In the genomic region with DNA sequence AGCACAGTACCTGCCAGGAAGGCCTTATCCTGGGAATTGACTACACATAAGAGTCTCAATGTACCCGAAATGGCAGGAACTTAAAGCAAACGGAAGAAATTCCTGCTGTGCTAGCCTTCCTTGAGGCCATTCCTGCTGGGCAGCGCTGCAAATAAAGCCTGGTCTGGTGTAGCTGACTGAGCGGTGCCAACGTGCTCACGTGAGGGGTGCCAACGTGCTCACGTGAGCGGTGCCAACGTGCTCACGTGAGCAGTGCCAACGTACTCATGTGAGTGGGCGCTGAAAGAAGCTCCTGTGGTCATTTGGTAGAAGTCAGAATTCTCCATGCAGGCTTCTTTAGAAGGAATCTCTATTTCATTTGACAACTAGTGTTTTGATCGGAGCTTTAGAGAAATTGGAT, we compare ENCODE assay signal across 22 mouse cellular contexts.
DNase-seq lines count a peak whose midpoint lies in the region; ATAC-seq and TF ChIP-seq lines count a peak whose summit lies in the region.
"Had no signal": no experiment of that assay in that cellular context is flagged by ENCODE, and none has a peak within 500 bp of the region (broad histone marks: within the 10 kb centered on the region; RNA-seq: fewer than 3 reads in every experiment).

No protein-coding gene starts in this region.

- H3K9me3 ChIP-seq in hindbrain, embryonic 15.5 days, result no peaks in the 10 kb centered on the region
- no peaks in the 10 kb centered on the region for H3K9me3 ChIP-seq in hindbrain, embryonic 10.5 days
- no peaks in the 10 kb centered on the region for H3K9me3 ChIP-seq in midbrain, postnatal 0 days (ENCODE audit: low read length)
- H3K9me3 ChIP-seq in midbrain, embryonic 16.5 days (replicated peaks; ENCODE audit: control insufficient read depth, low read length, poor library complexity, severe bottlenecking), result no peaks in the 10 kb centered on the region
- H3K9me3 ChIP-seq: embryonic facial prominence, embryonic 15.5 days; forebrain, embryonic 10.5 days; heart, embryonic 10.5 days had no signal

- H3K9ac ChIP-seq in hindbrain, embryonic 15.5 days, result no peak overlapping the region
- no peak overlapping the region for H3K9ac ChIP-seq in midbrain, postnatal 0 days (replicated peaks; ENCODE audit: low read length, poor library complexity, severe bottlenecking)
- no peak overlapping the region for H3K9ac ChIP-seq in midbrain, embryonic 16.5 days (ENCODE audit: low read depth, low read length)
- H3K9ac ChIP-seq: embryonic facial prominence, embryonic 15.5 days had no signal

- peaks cover 11% of the 10 kb centered on the region for H3K4me1 ChIP-seq in hindbrain, embryonic 15.5 days (replicated peaks)
- H3K4me1 ChIP-seq in hindbrain, embryonic 10.5 days (replicated peaks), result 0 out of 2 replicates have a peak, but pooled peaks cover 7% of the 10 kb centered on the region
- no peaks in the 10 kb centered on the region for H3K4me1 ChIP-seq in midbrain, postnatal 0 days (ENCODE audit: insufficient read depth, low read length)
- H3K4me1 ChIP-seq in midbrain, embryonic 16.5 days (ENCODE audit: control insufficient read depth, insufficient read depth, low read length), result peaks cover 5% of the 10 kb centered on the region; the same call in 1 of the 2 replicates
- H3K4me1 ChIP-seq: heart, embryonic 10.5 days had no signal

- H3K36me3 ChIP-seq in hindbrain, embryonic 15.5 days, result no peaks in the 10 kb centered on the region
- H3K36me3 ChIP-seq in hindbrain, embryonic 10.5 days, result 0 out of 2 replicates have a peak, but pooled peaks cover 8% of the 10 kb centered on the region
- H3K36me3 ChIP-seq in midbrain, postnatal 0 days (ENCODE audit: insufficient read depth, low read length), result no peaks in the 10 kb centered on the region
- H3K36me3 ChIP-seq in midbrain, embryonic 16.5 days (ENCODE audit: control insufficient read depth, insufficient read depth, low read length), result no peaks in the 10 kb centered on the region
- H3K36me3 ChIP-seq: embryonic facial prominence, embryonic 15.5 days; forebrain, embryonic 10.5 days; heart, embryonic 10.5 days had no signal

- TF ChIP-seq POLR2A in brain, embryonic 14.5 days (IDR thresholded peaks at IDR 0.05; ENCODE audit: borderline replicate concordance, extremely low read depth, insufficient read depth, insufficient read length, poor library complexity, severe bottlenecking), result no peak

- no peak overlapping the region for H3K4me2 ChIP-seq in hindbrain, embryonic 15.5 days
- no peak overlapping the region for H3K4me2 ChIP-seq in midbrain, postnatal 0 days (ENCODE audit: low read depth, low read length, poor library complexity, severe bottlenecking)
- H3K4me2 ChIP-seq in midbrain, embryonic 16.5 days (ENCODE audit: low read length), result no peak overlapping the region
- H3K4me2 ChIP-seq: embryonic facial prominence, embryonic 15.5 days had no signal

- no peak for TF ChIP-seq CTCF in midbrain, postnatal 0 days (IDR thresholded peaks at IDR 0.05)
- TF ChIP-seq CTCF in brain, embryonic 14.5 days (IDR thresholded peaks at IDR 0.05; ENCODE audit: borderline replicate concordance, extremely low read depth, insufficient read depth, insufficient read length), result no peak

- no peaks in the 10 kb centered on the region for H3K27me3 ChIP-seq in hindbrain, embryonic 15.5 days
- H3K27me3 ChIP-seq in hindbrain, embryonic 10.5 days (ENCODE audit: insufficient read depth, poor library complexity, severe bottlenecking), result no peaks in the 10 kb centered on the region
- no peaks in the 10 kb centered on the region for H3K27me3 ChIP-seq in midbrain, postnatal 0 days (ENCODE audit: insufficient read depth, low read length)
- H3K27me3 ChIP-seq in midbrain, embryonic 16.5 days (ENCODE audit: control insufficient read depth, insufficient read depth, low read depth, low read length), result no peaks in the 10 kb centered on the region
- H3K27me3 ChIP-seq: embryonic facial prominence, embryonic 15.5 days had no signal

- ATAC-seq in hindbrain, embryonic 15.5 days (ENCODE audit: low FRiP score, low read depth), result 0 out of 2 replicates have a peak, but pooled peaks have one; percentile 47
- no peak; the same call in 1 of the 2 replicates for ATAC-seq in midbrain, postnatal 0 days (ENCODE audit: low FRiP score)
- no peak for ATAC-seq in midbrain, embryonic 16.5 days
- ATAC-seq: CD4-positive, CD25-positive, alpha-beta regulatory T cell, adult 4 months; inflammation-experienced regulatory T-cells, adult 6 months; intestine, postnatal 0 days had no signal

- no peak overlapping the region for H3K4me3 ChIP-seq in hindbrain, embryonic 15.5 days
- no peak overlapping the region for H3K4me3 ChIP-seq in hindbrain, embryonic 10.5 days
- H3K4me3 ChIP-seq in midbrain, postnatal 0 days (ENCODE audit: low read depth, low read length), result no peak overlapping the region
- H3K4me3 ChIP-seq in midbrain, embryonic 16.5 days (ENCODE audit: low read depth, low read length), result no peak overlapping the region
- H3K4me3 ChIP-seq: embryonic facial prominence, embryonic 15.5 days; erythroblast, embryonic 14.5 days; forebrain, embryonic 10.5 days; gastrocnemius, adult 2 months; heart, embryonic 10.5 days had no signal

- peak; percentile 57 to 62 for DNase-seq in cerebellum, postnatal 10 days
- DNase-seq in cerebellum, adult 11 months, result no peak
- no peak for DNase-seq in hindbrain, embryonic 10.5 days (ENCODE audit: low spot score)
- DNase-seq in midbrain, postnatal 0 days (ENCODE audit: low spot score), result peak; percentile 20
- DNase-seq in brain, embryonic 14.5 days (ENCODE audit: low read depth), result peak; percentile 37
- DNase-seq: adrenal gland, postnatal 10 days; B cell, adult 2 months; cerebellum, adult 9-10 months; gastrocnemius, adult 2 months; gastrocnemius, postnatal 36 days; heart, adult 11 months; heart, postnatal 10 days; heart, postnatal 4 days had no signal

- WGBS in hindbrain, embryonic 15.5 days, result 65% methylated on average over 14 of the region's 14 CpGs
- 87% methylated on average over 14 of the region's 14 CpGs for WGBS in hindbrain, embryonic 10.5 days
- WGBS in midbrain, postnatal 0 days, result 77% methylated on average over 14 of the region's 14 CpGs
- WGBS in midbrain, embryonic 16.5 days, result 80% methylated on average over 14 of the region's 14 CpGs

- H3K27ac ChIP-seq in hindbrain, embryonic 15.5 days (replicated peaks), result no peak overlapping the region
- no peak overlapping the region for H3K27ac ChIP-seq in hindbrain, embryonic 10.5 days
- no peak overlapping the region for H3K27ac ChIP-seq in midbrain, postnatal 0 days (ENCODE audit: low read depth, low read length)
- no peak overlapping the region for H3K27ac ChIP-seq in midbrain, embryonic 16.5 days (ENCODE audit: low read length)
- H3K27ac ChIP-seq: embryonic facial prominence, embryonic 15.5 days; forebrain, embryonic 10.5 days; gastrocnemius, adult 2 months; heart, embryonic 10.5 days had no signal

Comparison
In these comparisons a context has a peak if more than half of its experiments do, and no peak if none do; other contexts are left out.
1. DNase-seq: peak in cerebellum, postnatal 10 days (2 of 2), midbrain, postnatal 0 days (single experiment) and brain, embryonic 14.5 days (single experiment); none in cerebellum, adult 11 months (single experiment) and hindbrain, embryonic 10.5 days (single experiment).